Mouse (Mus musculus) CH12.LX (cell line): Measurements from ENCODE around the gene Elovl5. TPM values are rescaled to one million over a fixed set of nuclear protein-coding genes. Genes with fewer than 3 reads are reported as not detected.

Experiments used
- DNase-seq: peaks from one replicate; pipeline ENCODE4 v3.0.0-alpha.2; 2013; ENCODE audit errors: extremely low read depth
- H3K27ac ChIP-seq: 2 replicates; pipeline ENCODE4 v1.5.1; 2012; ENCODE audit warnings: low read depth, mild to moderate bottlenecking, control low read depth, moderate library complexity; ENCODE audit not compliant: insufficient read depth
- H3K27me3 ChIP-seq: replicated peaks from 2 replicates; pipeline ENCODE3; 2012; ENCODE audit warnings: inconsistent platforms
- H3K36me3 ChIP-seq, 2 experiments: replicated peaks in 1 of 2; 2 replicates each; pipeline versions ENCODE3 to v1.6.1; 2012; ENCODE audit warnings: inconsistent platforms in 1 of 2, low read length in 1 of 2, mild to moderate bottlenecking in 1 of 2, mixed read lengths in 1 of 2, moderate library complexity in 1 of 2; ENCODE audit not compliant: control insufficient read depth in 1 of 2, insufficient read depth in 1 of 2
- H3K4me1 ChIP-seq, 2 experiments: 2 replicates each; pipeline ENCODE4 v1.6.1; 2012; ENCODE audit warnings: inconsistent platforms in 1 of 2, moderate library complexity in 1 of 2; ENCODE audit not compliant: insufficient read depth in 2 of 2, control insufficient read depth in 1 of 2
- H3K4me2 ChIP-seq: 2 replicates; pipeline ENCODE4 v1.6.1; 2012; ENCODE audit warnings: low read depth, mild to moderate bottlenecking, control low read depth; ENCODE audit not compliant: poor library complexity, insufficient read depth, severe bottlenecking
- H3K4me3 ChIP-seq, 3 experiments: fragments of 150-350 bp in 1 of 3; sonication (generic) in 1 of 3; replicated peaks in 1 of 3; 2 replicates each; pipeline versions ENCODE3 to v1.5.1; 2011 to 2012; ENCODE audit warnings: low read depth in 2 of 3, low read length in 2 of 3, mild to moderate bottlenecking in 2 of 3, moderate library complexity in 2 of 3, control low read depth in 1 of 3, improper control_type of control experiment in 1 of 3, inconsistent platforms in 1 of 3, mixed read lengths in 1 of 3; ENCODE audit not compliant: poor library complexity in 1 of 3
- H3K79me2 ChIP-seq: replicated peaks from 2 replicates; pipeline ENCODE4 v1.6.1; 2012; ENCODE audit warnings: mild to moderate bottlenecking, moderate library complexity; ENCODE audit not compliant: control insufficient read depth, poor library complexity, insufficient read depth, severe bottlenecking; ENCODE audit errors: extremely low read depth
- H3K9ac ChIP-seq: 2 replicates; pipeline ENCODE4 v1.6.1; 2012; ENCODE audit warnings: low read depth, mild to moderate bottlenecking, control low read depth, moderate library complexity; ENCODE audit not compliant: insufficient read depth
- H3K9me3 ChIP-seq: replicated peaks from 2 replicates; pipeline ENCODE3; 2012; ENCODE audit warnings: low read length, inconsistent platforms, mixed read lengths
- HCFC1 ChIP-seq: IDR thresholded peaks from 2 replicates; pipeline ENCODE4 v1.6.1; 2012; ENCODE audit warnings: low read depth, mild to moderate bottlenecking, inconsistent platforms, low read length, improper control_type of control experiment
- JUN ChIP-seq: IDR thresholded peaks from 2 replicates; pipeline ENCODE4 v1.6.1; 2011; ENCODE audit warnings: low read depth, mild to moderate bottlenecking, low read length, improper control_type of control experiment, moderate library complexity; ENCODE audit not compliant: insufficient read depth
- JUND ChIP-seq: conservative IDR thresholded peaks from 2 replicates; pipeline ENCODE4 v1.6.1; 2011; ENCODE audit warnings: low read depth, low read length, improper control_type of control experiment
- KAT2A ChIP-seq: IDR thresholded peaks from 2 replicates; pipeline ENCODE4 v1.6.1; 2012; ENCODE audit warnings: low read length, improper control_type of control experiment, inconsistent platforms; ENCODE audit not compliant: insufficient replicate concordance
- MAFK ChIP-seq: IDR thresholded peaks from 2 replicates; pipeline ENCODE4 v1.6.1; 2011; ENCODE audit warnings: low read length, improper control_type of control experiment; ENCODE audit not compliant: insufficient replicate concordance
- MAX ChIP-seq: IDR thresholded peaks from 2 replicates; pipeline ENCODE4 v1.6.1; 2011; ENCODE audit warnings: low read length, improper control_type of control experiment
- MAZ ChIP-seq: IDR thresholded peaks from 2 replicates; pipeline ENCODE4 v1.6.1; 2012; ENCODE audit warnings: low read depth, mild to moderate bottlenecking, inconsistent platforms, low read length, improper control_type of control experiment, moderate library complexity
- MEF2A ChIP-seq: IDR thresholded peaks from 2 replicates; pipeline ENCODE4 v1.6.1; 2014; ENCODE audit warnings: low read depth, mild to moderate bottlenecking, inconsistent platforms, low read length, improper control_type of control experiment, borderline replicate concordance
- NELFE ChIP-seq: IDR thresholded peaks from 2 replicates; pipeline ENCODE4 v1.6.1; 2011; ENCODE audit warnings: low read depth, low read length, improper control_type of control experiment
- NRF1 ChIP-seq: IDR thresholded peaks from 2 replicates; pipeline ENCODE4 v1.6.1; 2014; ENCODE audit warnings: low read depth, mild to moderate bottlenecking, inconsistent platforms, low read length, improper control_type of control experiment, moderate library complexity
- RAD21 ChIP-seq: IDR thresholded peaks from 2 replicates; pipeline ENCODE4 v1.6.1; 2011; ENCODE audit warnings: low read depth, mild to moderate bottlenecking, low read length, improper control_type of control experiment, moderate library complexity
- RCOR1 ChIP-seq: conservative IDR thresholded peaks from 2 replicates; pipeline ENCODE4 v1.6.1; 2012; ENCODE audit warnings: low read depth, mild to moderate bottlenecking, inconsistent platforms, low read length, improper control_type of control experiment
- SIN3A ChIP-seq: IDR thresholded peaks from 2 replicates; pipeline ENCODE4 v1.6.1; 2012; ENCODE audit warnings: low read length, improper control_type of control experiment, inconsistent platforms
- SMC3 ChIP-seq: IDR thresholded peaks from 2 replicates; pipeline ENCODE4 v1.6.1; 2011; ENCODE audit warnings: low read depth, low read length, improper control_type of control experiment
- TBP ChIP-seq: conservative IDR thresholded peaks from 2 replicates; pipeline ENCODE4 v1.6.1; 2011; ENCODE audit warnings: low read depth, low read length, improper control_type of control experiment
- UBTF ChIP-seq: IDR thresholded peaks from 2 replicates; pipeline ENCODE4 v1.6.1; 2012; ENCODE audit warnings: low read depth, mild to moderate bottlenecking, inconsistent platforms, low read length, improper control_type of control experiment, moderate library complexity
- ZMIZ1 ChIP-seq: IDR thresholded peaks from 2 replicates; pipeline ENCODE4 v1.6.1; 2012; ENCODE audit warnings: low read depth, mild to moderate bottlenecking, inconsistent platforms, low read length, improper control_type of control experiment
- dilution Hi-C: fragments of 300-500 bp; cut with MboI; formaldehyde crosslinking; loops from 2 replicates; pipeline ENCODE4 v1.14.3; 2020; ENCODE audit warnings: low sequenced_read_pairs; ENCODE audit not compliant: extremely low pct_unique_long_range_greater_than_20kb, extremely low pct_ligation_motif_present
- in situ Hi-C: fragments of 300-500 bp; cut with MboI; formaldehyde crosslinking; loops from 3 replicates; pipeline ENCODE4 v1.14.3; 2019; ENCODE audit warnings: low sequenced_read_pairs, low pct_ligation_motif_present, low pct_unique_long_range_greater_than_20kb, mixed read lengths
- polyA plus RNA-seq: library from polyadenylated mRNA; unstranded; fragments of >175 nt; gene quantifications from 2 replicates; pipeline ENCODE4 v1.2.1, GENCODE M21; 2012; ENCODE audit warnings: low read depth; ENCODE audit not compliant: insufficient read length
- total RNA-seq, 2 experiments: library from RNA; depleted of rRNA; stranded (reverse); fragments of 300-350 nt in 1 of 2; fragments of >200 nt in 1 of 2; gene quantifications; 2 replicates each; pipeline ENCODE4 v1.2.3; 2012 to 2014

Elovl5 gene
- total and polyA plus RNA-seq, 3 experiments = 44.0 to 122 (median 63.0) TPM

GRCm38 (mm10) chr9:78009382-78009781 lies 92.2 kb downstream of the Elovl5 start:
- no peak overlapping the region for H3K9ac ChIP-seq
- H3K4me2 ChIP-seq = no peak overlapping the region
- TF ChIP-seq ZMIZ1 (no peak), HCFC1 (no peak), JUN (no peak), UBTF (no peak), MAZ (no peak), MAFK (no peak), MEF2A (no peak), MAX (no peak), RCOR1 (no peak), KAT2A (no peak), TBP (no peak), SMC3 (no peak), NRF1 (no peak), JUND (no peak), RAD21 (no peak), SIN3A (no peak)
- H3K27ac ChIP-seq = no peak overlapping the region
- dilution Hi-C loops (no loop called here), in situ Hi-C loops (no loop called here)
- DNase-seq = no peak
- no peak overlapping the region for H3K4me3 ChIP-seq
- H3K27me3 ChIP-seq = no peaks in the 10 kb centered on the region
- H3K36me3 ChIP-seq = no peaks in the 10 kb centered on the region
- peaks cover 3 to 12% of the 10 kb centered on the region in 2 experiments; a peak in 3 of 4 replicates for H3K4me1 ChIP-seq
- no peaks in the 10 kb centered on the region for H3K79me2 ChIP-seq
- H3K9me3 ChIP-seq = no peaks in the 10 kb centered on the region

GRCm38 (mm10) chr9:78010187-78010586 lies 93.0 kb downstream of the Elovl5 start:
- Histone ChIP-seq H3K36me3 (no peaks in the 10 kb centered on the region), H3K27ac (no peak overlapping the region), H3K9ac (no peak overlapping the region), H3K9me3 (no peaks in the 10 kb centered on the region), H3K4me1 (peaks cover 3 to 12% of the 10 kb centered on the region in 2 experiments; a peak in 3 of 4 replicates), H3K79me2 (no peaks in the 10 kb centered on the region), H3K27me3 (no peaks in the 10 kb centered on the region), H3K4me3 (no peak overlapping the region), H3K4me2 (no peak overlapping the region)
- TF ChIP-seq SMC3 = no peak
- no peak for TF ChIP-seq NELFE
- dilution Hi-C loops (no loop called here), in situ Hi-C loops (loop anchor here (5.0 kb wide), 2 partner anchors 83 to 203 kb away; no protein-coding TSS in a partner anchor)
- no peak for DNase-seq
